Mouse (Mus musculus): ENCODE measurements around the gene Metrn.

DNA sequence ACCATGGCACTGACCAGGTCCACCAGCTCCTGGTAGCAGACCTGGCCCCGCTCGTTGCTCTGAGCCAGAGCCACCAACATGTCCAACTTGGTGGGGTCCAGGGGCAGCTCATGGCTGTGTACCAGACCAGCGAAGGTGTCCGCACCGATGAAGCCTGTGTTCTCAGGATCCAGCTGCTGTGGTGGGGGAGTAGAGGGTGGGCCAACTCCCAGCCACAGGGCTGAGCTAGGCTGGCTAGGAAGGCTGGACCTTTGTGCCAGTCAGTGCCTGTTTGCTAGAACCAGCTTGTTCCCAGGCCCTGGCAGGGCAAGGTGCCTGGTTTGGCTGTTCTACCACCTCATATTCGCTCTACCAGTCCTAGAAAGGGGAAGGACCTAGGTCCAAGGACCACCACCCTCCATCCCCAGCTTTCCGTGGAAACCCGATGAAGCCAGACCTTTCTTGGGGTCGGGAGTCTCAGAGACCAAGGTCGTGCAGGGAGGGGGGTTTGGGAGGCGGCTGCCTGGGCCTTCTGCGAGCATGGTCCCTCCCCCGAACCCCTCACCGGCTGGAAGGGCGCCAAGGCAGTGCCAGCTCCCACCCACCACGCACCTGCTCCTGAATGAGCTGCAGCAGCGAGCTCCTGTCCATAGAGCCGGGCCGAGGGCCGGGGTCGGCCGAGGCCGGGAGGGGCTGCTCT lies 39.6 kb upstream of the Metrn start:
- no peak for TF ChIP-seq CTCF (conservative IDR thresholded peaks at IDR 0.05; ENCODE audit: low read length)
- TF ChIP-seq POU5F1 (IDR thresholded peaks at IDR 0.05; ENCODE audit: borderline replicate concordance, low read length), result no peak

Measured in E14TG2a.4 (cell line).